8 mouse cellular contexts compared by ENCODE assay signal in the genomic region with DNA sequence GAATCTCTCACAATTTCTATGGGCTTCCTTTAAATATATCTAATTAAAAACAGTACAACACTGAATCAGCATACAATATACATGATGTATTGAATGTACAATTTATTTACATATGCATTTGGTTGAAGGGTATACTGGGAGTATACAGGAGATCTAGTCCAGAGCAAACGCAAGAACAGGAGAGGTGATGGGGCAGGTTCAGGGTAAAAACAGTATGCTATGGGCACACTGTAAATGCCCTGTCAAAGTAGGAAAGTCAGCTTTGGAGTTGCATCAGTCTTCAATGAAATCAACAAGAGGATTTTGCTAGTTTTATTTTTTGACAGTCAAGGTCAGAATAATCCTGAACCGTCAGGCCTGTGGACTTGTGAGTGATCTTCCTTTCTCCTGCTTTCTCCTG. TPM values are rescaled to one million over a fixed set of nuclear protein-coding genes. Genes with fewer than 3 reads are reported as not detected.
DNase-seq lines count a peak whose midpoint lies in the region; ATAC-seq and TF ChIP-seq lines count a peak whose summit lies in the region.

No protein-coding gene starts in this region.

- no peaks in the 10 kb centered on the region for H3K36me3 ChIP-seq in lung, embryonic 15.5 days
- no peaks in the 10 kb centered on the region for H3K36me3 ChIP-seq in limb, embryonic 15.5 days
- H3K36me3 ChIP-seq in small intestine, adult 2 months (ENCODE audit: control insufficient read depth, insufficient read depth, low read length) = no peaks in the 10 kb centered on the region

- no peak for DNase-seq in lung, postnatal 25 days (ENCODE audit: low spot score)
- DNase-seq in gastrocnemius, postnatal 14 days = no peak
- DNase-seq in gastrocnemius, postnatal 4 days (ENCODE audit: low spot score in 2 of 2) = no peak
- DNase-seq in cerebellum, postnatal 25 days = no peak

- no peaks in the 10 kb centered on the region; the same call in 1 of the 2 replicates for H3K27me3 ChIP-seq in lung, embryonic 15.5 days
- H3K27me3 ChIP-seq in limb, embryonic 15.5 days = no peaks in the 10 kb centered on the region
- H3K27me3 ChIP-seq in small intestine, adult 2 months (ENCODE audit: control insufficient read depth, insufficient read depth, low read length) = no peaks in the 10 kb centered on the region

- no peaks in the 10 kb centered on the region for H3K4me1 ChIP-seq in lung, embryonic 15.5 days
- H3K4me1 ChIP-seq in limb, embryonic 15.5 days = no peaks in the 10 kb centered on the region; the same call in 1 of the 2 replicates
- 0 out of 2 replicates have a peak, but pooled peaks cover 1% of the 10 kb centered on the region for H3K4me1 ChIP-seq in small intestine, adult 2 months (ENCODE audit: control insufficient read depth, insufficient read depth, insufficient read length, low read length)

- peak overlapping the region; percentile 63 for H3K4me3 ChIP-seq in lung, embryonic 15.5 days
- H3K4me3 ChIP-seq in limb, embryonic 15.5 days = peak overlapping the region; percentile 62
- H3K4me3 ChIP-seq in small intestine, adult 2 months (ENCODE audit: low read depth, low read length) = peak overlapping the region; percentile 82

- peak overlapping the region; percentile 68 for H3K9ac ChIP-seq in lung, embryonic 15.5 days
- H3K9ac ChIP-seq in limb, embryonic 15.5 days = peak overlapping the region; percentile 71; the same call in 1 of the 2 replicates

- H3K4me2 ChIP-seq in lung, embryonic 15.5 days = peak overlapping the region; percentile 58
- H3K4me2 ChIP-seq in limb, embryonic 15.5 days = peak overlapping the region; percentile 63

- peak overlapping the region; percentile 83 for H3K27ac ChIP-seq in lung, embryonic 15.5 days
- peak overlapping the region; percentile 91 for H3K27ac ChIP-seq in limb, embryonic 15.5 days
- H3K27ac ChIP-seq in small intestine, adult 2 months (ENCODE audit: insufficient read depth, low read depth, low read length) = no peak overlapping the region

- peak; percentile 15; the same call in 1 of the 2 replicates for ATAC-seq in lung, embryonic 15.5 days (ENCODE audit: borderline replicate concordance, extremely low read depth, low FRiP score, low TSS enrichment)
- peak; percentile 66 for ATAC-seq in erythroid progenitor cell, adult 5-6 weeks (replicated peaks; ENCODE audit: low FRiP score, poor library complexity, severe bottlenecking)
- no peak for ATAC-seq in limb, embryonic 15.5 days (ENCODE audit: insufficient number of reproducible peaks, low FRiP score, low TSS enrichment, low read depth)

- no peak for TF ChIP-seq POLR2A in small intestine, adult 2 months (IDR thresholded peaks at IDR 0.05; ENCODE audit: low read depth, low read length)

- WGBS in lung, embryonic 15.5 days = 57% methylated on average over 2 of the region's 2 CpGs
- 58% methylated on average over 2 of the region's 2 CpGs for WGBS in limb, embryonic 15.5 days
- 43% methylated on average over 2 of the region's 2 CpGs for WGBS in small intestine, adult 2 months

- intact Hi-C loops in gastrocnemius, postnatal 14 days (cut with DNase I; ENCODE audit: low total_unique reads) = no loop called here

- no peaks in the 10 kb centered on the region for H3K9me3 ChIP-seq in lung, embryonic 15.5 days
- no peaks in the 10 kb centered on the region for H3K9me3 ChIP-seq in limb, embryonic 15.5 days

- TF ChIP-seq CTCF in small intestine, adult 2 months (IDR thresholded peaks at IDR 0.05; ENCODE audit: extremely low read depth, insufficient read length, insufficient replicate concordance, low read depth, low read length) = no peak

RNA-seq across cellular contexts. Expression of gene Fancl, which starts 0.7 kb away (rescaled TPM):
- polyA plus RNA-seq in lung, embryonic 15.5 days (2015; fragmentation: Nextera tagmentation; extraction: Ambion mirVana) = 33.3 and 35.4 TPM in 2 replicates
- 31.4 and 84.7 TPM in 2 replicates for total RNA-seq in erythroid progenitor cell, adult 5-6 weeks (2015; ENCODE audit: low replicate concordance)
- 58.6 and 80.2 TPM in 2 replicates for total RNA-seq in erythroid progenitor cell, adult 5-6 weeks (2017; ENCODE audit: low replicate concordance)
- polyA plus RNA-seq in limb, embryonic 15.5 days (2015; fragmentation: Nextera tagmentation; extraction: Ambion mirVana) = 21.2 and 24.8 TPM in 2 replicates
- polyA plus RNA-seq in small intestine, adult 2 months (2012; rRNA removed) = 0.15 and 0.27 TPM in 2 replicates
- total RNA-seq in gastrocnemius, postnatal 14 days (2021) = 1 to 10 TPM; 3.5 to 4.6 TPM
- 1 to 10 TPM; 7.4 to 8.2 TPM for total RNA-seq in gastrocnemius, postnatal 4 days (2021)
